Mouse (Mus musculus) bone marrow macrophage, adult 2 months (primary cell): Measurements from ENCODE around the gene Trmt10c. TPM values are rescaled to one million over a fixed set of nuclear protein-coding genes. Genes with fewer than 3 reads are reported as not detected.
A peak's percentile ranks its signal among the peaks of the same experiment; 100 is the strongest.

Source experiments
- H3K27ac ChIP-seq: 2 replicates; pipeline ENCODE4 v1.5.1; 2012; ENCODE audit warnings: low read depth, low read length; ENCODE audit not compliant: insufficient read depth
- H3K4me1 ChIP-seq: 2 replicates; pipeline ENCODE4 v1.6.1; 2012; ENCODE audit warnings: low read length; ENCODE audit not compliant: control insufficient read depth, insufficient read depth
- H3K4me3 ChIP-seq: 2 replicates; pipeline ENCODE4 v1.5.1; 2012; ENCODE audit warnings: mild to moderate bottlenecking, low read length, moderate library complexity; ENCODE audit not compliant: insufficient read depth
- CTCF ChIP-seq: IDR thresholded peaks from 2 replicates; pipeline ENCODE4 v1.5.1; 2012; ENCODE audit warnings: low read depth, mild to moderate bottlenecking, low read length, moderate library complexity
- POLR2A ChIP-seq: IDR thresholded peaks from 2 replicates; pipeline ENCODE4 v1.6.1; 2012; ENCODE audit warnings: mild to moderate bottlenecking, low read depth, low read length, borderline replicate concordance
- polyA plus RNA-seq: library from polyadenylated mRNA; stranded (reverse); fragments of >200 nt; gene quantifications from 2 replicates; pipeline ENCODE4 v1.2.4, GENCODE M21; 2012; ENCODE audit not compliant: missing spikeins, insufficient read depth, insufficient read length

The Trmt10c gene
- polyA plus RNA-seq, 1 experiment = 10.3 TPM

DNA sequence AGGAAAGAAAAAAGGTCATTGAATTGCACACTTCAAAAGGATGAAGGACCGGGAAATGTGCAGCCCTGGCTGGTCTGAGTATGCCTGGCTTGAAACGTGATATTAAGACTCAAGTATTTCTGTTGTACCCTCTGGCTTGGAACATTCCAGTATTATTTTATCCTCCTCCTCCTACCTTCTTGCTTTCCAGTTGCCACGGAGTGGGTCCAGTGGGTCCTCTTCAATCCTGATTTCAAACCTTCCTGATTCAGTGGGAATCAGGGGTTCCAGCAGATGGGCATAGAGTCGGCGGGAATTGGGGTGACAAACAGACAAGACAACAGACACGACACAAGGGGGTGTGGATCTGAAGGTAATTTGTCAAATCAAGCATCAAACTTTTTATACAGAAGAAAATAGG is 34.9 kb upstream of the Trmt10c start:
- Histone ChIP-seq H3K4me3 (no peak overlapping the region), H3K4me1 (peaks cover 10% of the 10 kb centered on the region), H3K27ac (no peak overlapping the region)
- TF ChIP-seq POLR2A (no peak), CTCF (no peak)

DNA sequence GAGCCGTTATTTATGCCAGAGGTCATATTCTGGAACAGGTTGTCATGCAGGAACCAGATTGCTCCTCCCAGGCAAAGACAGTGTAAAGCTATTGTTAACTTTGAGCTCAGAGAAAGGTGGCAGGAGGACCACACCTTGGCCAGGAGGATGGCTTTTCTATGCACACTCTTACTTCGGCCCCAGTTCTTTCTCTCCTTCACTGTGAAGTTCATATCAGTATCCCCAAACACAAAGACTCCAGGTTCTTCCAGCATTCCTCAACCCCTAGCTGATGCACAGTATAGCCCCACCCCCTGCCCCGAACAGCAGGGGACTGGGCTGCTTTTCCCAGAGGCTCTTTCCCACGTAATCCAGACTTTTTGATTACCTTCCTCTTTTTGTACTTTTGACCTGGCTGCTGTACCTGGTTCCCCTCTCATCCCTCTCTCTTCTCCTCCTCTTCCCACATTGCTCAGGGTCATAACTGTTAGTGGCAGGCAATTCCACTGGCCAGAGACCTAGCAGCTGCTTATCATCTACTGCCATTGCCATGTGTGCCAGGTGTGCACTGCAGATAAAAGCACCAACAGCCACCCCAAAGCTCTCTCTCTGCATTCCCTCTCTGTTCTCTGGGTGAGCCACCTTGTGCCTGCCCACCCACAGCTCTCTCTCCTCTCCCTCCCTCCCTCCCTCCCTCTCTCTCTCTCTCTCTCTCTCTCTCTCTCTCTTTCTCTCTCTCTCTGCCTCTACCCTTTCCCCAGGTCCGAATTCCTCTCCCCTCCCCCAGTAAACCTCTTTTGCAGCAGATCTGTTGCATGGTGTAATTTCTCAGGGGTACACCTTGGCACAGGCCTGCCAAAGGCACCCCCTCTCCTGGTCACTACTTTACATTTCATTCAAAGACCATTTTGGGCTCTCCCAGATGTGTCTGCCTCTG is 34.0 kb upstream of the Trmt10c start:
- H3K27ac ChIP-seq = no peak overlapping the region
- H3K4me3 ChIP-seq = no peak overlapping the region

DNA sequence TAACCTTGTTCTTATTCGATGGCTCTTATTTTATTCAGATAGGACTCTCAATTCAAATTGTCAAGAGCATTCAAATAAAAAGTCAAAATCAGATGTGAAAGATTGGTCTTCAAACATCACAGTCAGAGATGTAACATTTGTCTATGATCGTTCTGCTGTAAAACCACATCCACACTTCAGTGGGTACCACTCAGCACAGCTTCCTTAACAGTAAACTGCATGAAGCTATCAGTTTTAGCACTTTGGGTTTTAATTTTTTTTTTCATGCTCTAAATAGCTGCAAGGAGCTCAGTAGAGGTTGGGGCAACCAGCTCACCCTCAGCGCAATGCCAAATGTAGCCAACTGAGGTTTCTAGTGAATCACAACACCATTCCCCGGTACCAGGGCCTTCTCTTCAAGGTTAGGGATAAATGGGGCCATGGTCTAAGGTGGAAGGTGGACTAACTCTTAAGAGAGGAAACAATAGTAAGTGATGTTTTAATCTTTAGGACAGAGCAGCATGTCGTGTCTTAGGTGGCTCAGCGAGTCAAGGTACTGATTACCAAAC is 31.0 kb upstream of the Trmt10c start:
- H3K4me3 ChIP-seq = no peak overlapping the region
- no peak for TF ChIP-seq CTCF
- no peak for TF ChIP-seq POLR2A
- no peaks in the 10 kb centered on the region for H3K4me1 ChIP-seq
- H3K27ac ChIP-seq = no peak overlapping the region

More for the DNA sequence above, 34.0 kb upstream of the Trmt10c start:
- TF ChIP-seq CTCF (no peak), POLR2A (no peak)
- H3K4me1 ChIP-seq = peaks cover 9% of the 10 kb centered on the region

DNA sequence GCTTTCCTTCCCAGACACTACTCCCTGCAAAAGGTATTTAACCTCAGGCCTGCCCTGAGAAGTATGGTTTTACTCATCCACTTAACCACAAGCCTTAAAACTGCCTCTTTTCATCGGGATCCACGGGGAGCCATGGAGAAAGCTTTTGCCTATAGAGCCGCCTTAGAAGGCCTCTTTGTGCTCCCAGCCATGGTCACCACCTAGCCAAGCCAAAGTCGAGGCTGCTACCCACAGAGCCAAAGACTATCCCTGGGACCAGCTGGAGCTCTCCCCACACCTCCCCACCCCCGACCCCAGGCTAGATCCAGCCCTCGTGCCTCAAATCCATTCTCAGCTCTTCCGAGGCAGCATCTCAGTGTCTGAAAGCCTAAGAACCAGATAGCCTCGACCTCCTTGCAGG is 28.5 kb upstream of the Trmt10c start:
- TF ChIP-seq POLR2A (no peak), CTCF (no peak)
- no peak overlapping the region for H3K4me3 ChIP-seq
- no peak overlapping the region for H3K27ac ChIP-seq
- H3K4me1 ChIP-seq = peaks cover 9% of the 10 kb centered on the region

DNA sequence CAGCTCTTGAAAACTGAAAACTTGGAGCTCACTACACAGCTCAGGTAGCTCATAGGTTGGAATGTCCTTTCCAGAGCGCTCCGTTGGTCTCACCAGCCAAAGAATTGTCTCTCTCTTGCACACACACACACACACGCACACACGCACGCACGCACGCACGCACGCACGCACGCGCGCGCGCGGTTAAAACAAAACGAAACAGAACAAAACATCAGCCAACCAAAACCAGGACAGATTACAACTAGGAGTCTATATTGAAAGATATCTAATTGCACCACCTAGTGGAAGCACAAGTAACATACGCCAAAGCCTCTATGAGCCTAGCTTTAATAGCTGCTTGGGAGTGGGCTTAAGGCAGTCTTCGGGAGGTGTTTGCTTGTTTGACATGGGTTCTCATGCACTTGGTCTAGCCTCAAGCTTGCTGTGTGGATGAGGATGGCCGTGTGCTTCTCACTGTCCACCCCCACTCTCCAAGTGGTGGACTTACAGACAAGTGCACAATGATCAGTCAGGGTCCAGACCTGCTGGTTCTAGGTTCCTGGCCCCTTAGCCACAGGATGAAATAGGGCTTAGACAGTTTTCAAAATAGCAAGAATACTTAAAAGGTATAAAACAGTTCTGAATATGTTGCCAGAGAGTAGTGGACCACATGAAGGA is 26.8 kb upstream of the Trmt10c start:
- H3K27ac ChIP-seq = peak overlapping the region; percentile 17; the same call in 1 of the 2 replicates
- no peak for TF ChIP-seq POLR2A
- TF ChIP-seq CTCF = no peak
- H3K4me3 ChIP-seq = peak overlapping the region; percentile 60
- peaks cover 9% of the 10 kb centered on the region for H3K4me1 ChIP-seq

DNA sequence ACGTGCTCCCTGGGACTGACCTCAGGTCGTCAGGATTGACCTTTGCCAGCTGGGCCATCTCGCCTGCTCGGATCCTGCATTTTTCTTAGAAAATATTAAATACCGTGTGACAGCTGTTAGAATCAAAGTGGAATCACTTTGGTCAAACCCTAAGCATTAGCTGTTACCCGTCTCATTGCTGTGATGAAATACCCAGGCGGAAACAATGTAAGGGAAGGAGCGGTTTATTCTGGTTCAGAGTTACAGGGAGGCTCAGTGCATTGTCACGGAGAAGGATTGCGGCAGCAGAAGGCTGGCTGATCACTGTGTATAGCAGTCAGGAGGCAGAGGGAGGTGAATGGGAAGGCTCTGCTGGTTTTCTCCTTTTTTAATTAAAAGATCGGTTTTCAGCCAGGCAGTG is 25.4 kb upstream of the Trmt10c start:
- TF ChIP-seq CTCF (no peak), POLR2A (no peak)
- H3K27ac ChIP-seq = no peak overlapping the region
- no peak overlapping the region for H3K4me3 ChIP-seq
- peaks cover 9% of the 10 kb centered on the region for H3K4me1 ChIP-seq

DNA sequence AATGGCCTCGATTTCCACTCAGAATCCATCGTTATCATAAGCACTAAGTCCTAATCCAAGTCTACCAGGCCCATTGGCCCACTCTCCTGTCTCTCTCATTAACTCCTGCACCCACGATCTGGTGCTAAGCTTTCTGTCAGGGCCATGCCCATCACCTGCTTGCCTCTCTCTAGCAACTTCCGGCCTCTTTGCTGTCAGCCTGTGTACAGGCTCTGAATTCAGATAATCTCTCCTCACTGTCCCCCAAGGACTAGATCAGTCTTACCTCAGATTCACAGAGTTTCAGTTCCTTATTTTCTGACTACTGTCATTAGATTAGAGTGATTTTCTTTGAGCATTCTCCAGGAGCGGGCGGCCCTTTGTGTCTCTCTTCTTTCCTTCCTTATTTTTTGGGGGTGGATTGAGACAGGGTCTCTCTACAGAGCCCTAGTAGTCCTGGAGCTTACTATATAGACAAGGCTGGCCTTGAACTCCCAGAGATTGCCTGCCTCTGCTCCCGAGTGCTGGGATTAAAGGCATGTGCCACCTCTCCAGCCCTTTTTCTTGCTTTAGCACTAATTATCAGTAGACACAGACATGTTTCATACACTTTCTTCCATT is 24.5 kb upstream of the Trmt10c start:
- Histone ChIP-seq H3K4me3 (no peak overlapping the region), H3K27ac (no peak overlapping the region), H3K4me1 (peaks cover 9% of the 10 kb centered on the region)
- TF ChIP-seq CTCF (no peak), POLR2A (no peak)

DNA sequence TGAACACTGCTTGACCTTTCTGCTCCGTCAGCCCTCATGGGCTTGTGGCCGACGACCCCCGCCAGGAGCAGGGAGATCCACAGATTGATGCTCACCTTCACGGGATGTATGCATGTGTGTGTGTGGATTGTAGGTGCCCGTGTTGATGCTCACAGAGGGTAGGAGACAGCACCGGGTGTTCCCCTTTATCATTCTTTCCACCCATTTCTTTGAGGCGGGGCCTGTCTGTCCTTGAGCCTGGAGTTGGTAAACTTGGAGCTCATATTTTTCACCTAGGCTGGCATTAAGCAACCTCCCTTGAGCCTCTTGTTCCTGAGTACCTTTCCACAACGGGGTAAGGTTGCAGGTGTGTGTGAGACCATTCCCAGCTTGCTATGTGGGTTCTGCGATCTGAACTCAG is 20.5 kb upstream of the Trmt10c start:
- Histone ChIP-seq H3K4me1 (peaks cover 9% of the 10 kb centered on the region), H3K27ac (no peak overlapping the region)
- TF ChIP-seq CTCF (no peak), POLR2A (no peak)

DNA sequence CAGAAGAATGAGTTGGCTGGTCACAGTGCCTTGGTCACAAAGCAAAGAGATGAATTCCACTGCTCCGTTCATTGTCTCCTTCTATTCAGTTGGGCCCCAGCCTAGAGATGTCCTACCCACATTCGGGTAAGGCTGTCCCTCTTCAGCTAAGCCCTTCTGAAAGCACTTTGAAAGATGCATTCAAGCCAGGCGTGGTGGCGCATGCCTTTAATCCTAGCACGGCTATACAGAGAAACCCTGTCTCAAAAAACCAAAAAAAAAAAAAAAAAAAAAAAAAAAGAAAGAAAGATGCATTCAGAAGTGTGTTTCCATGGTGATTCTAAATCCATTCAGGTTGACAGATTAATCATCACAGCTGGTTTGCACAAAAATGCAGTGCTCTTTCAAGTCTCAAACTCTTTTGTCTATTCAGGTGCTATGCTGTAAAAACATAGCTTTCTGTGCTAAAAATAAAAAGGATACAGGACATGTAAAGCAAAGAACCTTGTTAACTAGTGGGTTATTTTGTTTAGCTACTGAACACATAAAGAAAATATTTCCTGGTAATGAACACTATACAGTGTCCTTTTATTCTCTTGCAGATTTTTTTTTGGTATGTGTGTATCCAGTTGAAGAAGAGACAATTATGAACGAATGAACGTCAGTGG is 19.4 kb upstream of the Trmt10c start:
- TF ChIP-seq CTCF (no peak), POLR2A (no peak)
- H3K4me1 ChIP-seq = peaks cover 7% of the 10 kb centered on the region
- no peak overlapping the region for H3K4me3 ChIP-seq
- no peak overlapping the region for H3K27ac ChIP-seq

More for the DNA sequence above, 20.5 kb upstream of the Trmt10c start:
- H3K4me3 ChIP-seq = no peak overlapping the region
